Mouse (Mus musculus): Measurements from ENCODE around the gene Galnt17. TPM values are rescaled to one million over a fixed set of nuclear protein-coding genes. Genes with fewer than 3 reads are reported as not detected.

The Galnt17 gene
- polyA plus RNA-seq, 1 experiment from 2014 or later: 0.59 TPM

- no peak overlapping the region for H3K9ac ChIP-seq (ENCODE audit: low read depth, low read length)
- no peak for ATAC-seq
- H3K36me3 ChIP-seq (ENCODE audit: control insufficient read depth, insufficient read depth, low read length): no peaks in the 10 kb centered on the region
- no peak overlapping the region for H3K4me3 ChIP-seq (ENCODE audit: low read length)
- H3K9me3 ChIP-seq (ENCODE audit: control insufficient read depth, low read length): no peaks in the 10 kb centered on the region
- H3K4me1 ChIP-seq (ENCODE audit: control insufficient read depth, insufficient read depth, low read length): no peaks in the 10 kb centered on the region
- H3K27me3 ChIP-seq (replicated peaks; ENCODE audit: control insufficient read depth, insufficient read depth, low read length): no peaks in the 10 kb centered on the region
- 75% methylated on average over 3 of the region's 3 CpGs for WGBS
- no peak overlapping the region for H3K4me2 ChIP-seq (ENCODE audit: low read depth, low read length)
- H3K27ac ChIP-seq (ENCODE audit: low read length): no peak overlapping the region
These were observed 300.3 kb downstream of the Galnt17 start for GRCm38 (mm10) chr5:131007871-131008505.

GRCm38 (mm10) chr5:131007198-131007597 lies 301.1 kb downstream of the Galnt17 start:
- no peak for ATAC-seq
- H3K4me3 ChIP-seq (ENCODE audit: low read length): no peak overlapping the region
- no peaks in the 10 kb centered on the region for H3K9me3 ChIP-seq (ENCODE audit: control insufficient read depth, low read length)
- no peaks in the 10 kb centered on the region for H3K36me3 ChIP-seq (ENCODE audit: control insufficient read depth, insufficient read depth, low read length)
- H3K9ac ChIP-seq (ENCODE audit: low read depth, low read length): no peak overlapping the region
- H3K4me2 ChIP-seq (ENCODE audit: low read depth, low read length): no peak overlapping the region
- no peaks in the 10 kb centered on the region for H3K4me1 ChIP-seq (ENCODE audit: control insufficient read depth, insufficient read depth, low read length)
- WGBS: 78% methylated on average over 7 of the region's 7 CpGs
- no peaks in the 10 kb centered on the region for H3K27me3 ChIP-seq (replicated peaks; ENCODE audit: control insufficient read depth, insufficient read depth, low read length)
- H3K27ac ChIP-seq (ENCODE audit: low read length): no peak overlapping the region

GRCm38 (mm10) chr5:131006524-131006923 lies 301.8 kb downstream of the Galnt17 start:
- Histone ChIP-seq H3K27ac (ENCODE audit: low read length) (no peak overlapping the region), H3K4me3 (ENCODE audit: low read length) (no peak overlapping the region), H3K9ac (ENCODE audit: low read depth, low read length) (no peak overlapping the region), H3K9me3 (ENCODE audit: control insufficient read depth, low read length) (no peaks in the 10 kb centered on the region), H3K36me3 (ENCODE audit: control insufficient read depth, insufficient read depth, low read length) (no peaks in the 10 kb centered on the region), H3K4me2 (ENCODE audit: low read depth, low read length) (no peak overlapping the region), H3K4me1 (ENCODE audit: control insufficient read depth, insufficient read depth, low read length) (no peaks in the 10 kb centered on the region), H3K27me3 (replicated peaks; ENCODE audit: control insufficient read depth, insufficient read depth, low read length) (no peaks in the 10 kb centered on the region)
- no peak for ATAC-seq
- WGBS: 92% methylated on average over 3 of the region's 3 CpGs

- no peaks in the 10 kb centered on the region for H3K4me1 ChIP-seq (ENCODE audit: control insufficient read depth, insufficient read depth, low read length)
- no peak overlapping the region for H3K9ac ChIP-seq (ENCODE audit: low read depth, low read length)
- H3K9me3 ChIP-seq (ENCODE audit: control insufficient read depth, low read length): no peaks in the 10 kb centered on the region
- H3K36me3 ChIP-seq (ENCODE audit: control insufficient read depth, insufficient read depth, low read length): no peaks in the 10 kb centered on the region
- no peak for ATAC-seq
- no peak overlapping the region for H3K4me2 ChIP-seq (ENCODE audit: low read depth, low read length)
- 68% methylated on average over 2 of the region's 2 CpGs for WGBS
- H3K27me3 ChIP-seq (replicated peaks; ENCODE audit: control insufficient read depth, insufficient read depth, low read length): no peaks in the 10 kb centered on the region
- H3K27ac ChIP-seq (ENCODE audit: low read length): no peak overlapping the region
- H3K4me3 ChIP-seq (ENCODE audit: low read length): no peak overlapping the region
These were observed 307.7 kb downstream of the Galnt17 start for GRCm38 (mm10) chr5:131000572-131000971.

- Histone ChIP-seq H3K27me3 (replicated peaks; ENCODE audit: control insufficient read depth, insufficient read depth, low read length) (no peaks in the 10 kb centered on the region), H3K4me2 (ENCODE audit: low read depth, low read length) (no peak overlapping the region), H3K4me3 (ENCODE audit: low read length) (no peak overlapping the region), H3K9me3 (ENCODE audit: control insufficient read depth, low read length) (no peaks in the 10 kb centered on the region), H3K4me1 (ENCODE audit: control insufficient read depth, insufficient read depth, low read length) (no peaks in the 10 kb centered on the region), H3K36me3 (ENCODE audit: control insufficient read depth, insufficient read depth, low read length) (no peaks in the 10 kb centered on the region), H3K27ac (ENCODE audit: low read length) (no peak overlapping the region), H3K9ac (ENCODE audit: low read depth, low read length) (no peak overlapping the region)
- WGBS: 91% methylated on average over 8 of the region's 8 CpGs
- no peak for ATAC-seq
These were observed 329.0 kb downstream of the Galnt17 start for GRCm38 (mm10) chr5:130979321-130979720.

GRCm38 (mm10) chr5:130978871-130979270 lies 329.4 kb downstream of the Galnt17 start:
- 67% methylated on average over 2 of the region's 2 CpGs for WGBS
- Histone ChIP-seq H3K27me3 (replicated peaks; ENCODE audit: control insufficient read depth, insufficient read depth, low read length) (no peaks in the 10 kb centered on the region), H3K27ac (ENCODE audit: low read length) (no peak overlapping the region), H3K36me3 (ENCODE audit: control insufficient read depth, insufficient read depth, low read length) (no peaks in the 10 kb centered on the region), H3K4me1 (ENCODE audit: control insufficient read depth, insufficient read depth, low read length) (no peaks in the 10 kb centered on the region), H3K4me2 (ENCODE audit: low read depth, low read length) (no peak overlapping the region), H3K4me3 (ENCODE audit: low read length) (no peak overlapping the region), H3K9ac (ENCODE audit: low read depth, low read length) (no peak overlapping the region), H3K9me3 (ENCODE audit: control insufficient read depth, low read length) (no peaks in the 10 kb centered on the region)
- ATAC-seq: no peak

GRCm38 (mm10) chr5:130977999-130978398 lies 330.3 kb downstream of the Galnt17 start:
- Histone ChIP-seq H3K4me2 (ENCODE audit: low read depth, low read length) (no peak overlapping the region), H3K27ac (ENCODE audit: low read length) (no peak overlapping the region), H3K4me3 (ENCODE audit: low read length) (no peak overlapping the region), H3K36me3 (ENCODE audit: control insufficient read depth, insufficient read depth, low read length) (no peaks in the 10 kb centered on the region), H3K4me1 (ENCODE audit: control insufficient read depth, insufficient read depth, low read length) (no peaks in the 10 kb centered on the region), H3K9ac (ENCODE audit: low read depth, low read length) (no peak overlapping the region), H3K9me3 (ENCODE audit: control insufficient read depth, low read length) (no peaks in the 10 kb centered on the region), H3K27me3 (replicated peaks; ENCODE audit: control insufficient read depth, insufficient read depth, low read length) (no peaks in the 10 kb centered on the region)
- no peak for ATAC-seq
- 89% methylated on average over 3 of the region's 3 CpGs for WGBS

- H3K27me3 ChIP-seq (replicated peaks; ENCODE audit: control insufficient read depth, insufficient read depth, low read length): no peaks in the 10 kb centered on the region
- no peak overlapping the region for H3K9ac ChIP-seq (ENCODE audit: low read depth, low read length)
- no peaks in the 10 kb centered on the region for H3K9me3 ChIP-seq (ENCODE audit: control insufficient read depth, low read length)
- H3K4me1 ChIP-seq (ENCODE audit: control insufficient read depth, insufficient read depth, low read length): no peaks in the 10 kb centered on the region
- H3K27ac ChIP-seq (ENCODE audit: low read length): no peak overlapping the region
- no peak overlapping the region for H3K4me2 ChIP-seq (ENCODE audit: low read depth, low read length)
- H3K36me3 ChIP-seq (ENCODE audit: control insufficient read depth, insufficient read depth, low read length): no peaks in the 10 kb centered on the region
- WGBS: 53% methylated on average over 7 of the region's 7 CpGs
- no peak for ATAC-seq
- no peak overlapping the region for H3K4me3 ChIP-seq (ENCODE audit: low read length)
These were observed 355.9 kb downstream of the Galnt17 start for GRCm38 (mm10) chr5:130952361-130952760.

- Histone ChIP-seq H3K4me1 (ENCODE audit: control insufficient read depth, insufficient read depth, low read length) (no peaks in the 10 kb centered on the region), H3K9me3 (ENCODE audit: control insufficient read depth, low read length) (no peaks in the 10 kb centered on the region), H3K27ac (ENCODE audit: low read length) (no peak overlapping the region), H3K27me3 (replicated peaks; ENCODE audit: control insufficient read depth, insufficient read depth, low read length) (no peaks in the 10 kb centered on the region), H3K36me3 (ENCODE audit: control insufficient read depth, insufficient read depth, low read length) (no peaks in the 10 kb centered on the region), H3K4me2 (ENCODE audit: low read depth, low read length) (no peak overlapping the region), H3K4me3 (ENCODE audit: low read length) (no peak overlapping the region), H3K9ac (ENCODE audit: low read depth, low read length) (no peak overlapping the region)
- WGBS: 43% methylated on average over 6 of the region's 6 CpGs
- ATAC-seq: peak; percentile 91
These were observed 357.4 kb downstream of the Galnt17 start for GRCm38 (mm10) chr5:130950894-130951400.

GRCm38 (mm10) chr5:130950421-130950820 lies 357.9 kb downstream of the Galnt17 start:
- no peak overlapping the region for H3K9ac ChIP-seq (ENCODE audit: low read depth, low read length)
- H3K4me2 ChIP-seq (ENCODE audit: low read depth, low read length): no peak overlapping the region
- WGBS: 30% methylated on average over 4 of the region's 4 CpGs
- no peaks in the 10 kb centered on the region for H3K27me3 ChIP-seq (replicated peaks; ENCODE audit: control insufficient read depth, insufficient read depth, low read length)
- no peak overlapping the region for H3K27ac ChIP-seq (ENCODE audit: low read length)
- H3K4me1 ChIP-seq (ENCODE audit: control insufficient read depth, insufficient read depth, low read length): no peaks in the 10 kb centered on the region
- no peak overlapping the region for H3K4me3 ChIP-seq (ENCODE audit: low read length)
- no peaks in the 10 kb centered on the region for H3K36me3 ChIP-seq (ENCODE audit: control insufficient read depth, insufficient read depth, low read length)
- no peaks in the 10 kb centered on the region for H3K9me3 ChIP-seq (ENCODE audit: control insufficient read depth, low read length)
- peak; percentile 55 for ATAC-seq
